In genomic region chr13:102889537-102889936, GRCm38 (mm10) we compare ENCODE assay signal across 13 mouse cellular contexts.
DNase-seq lines count a peak whose midpoint lies in the region; ATAC-seq and TF ChIP-seq lines count a peak whose summit lies in the region.
"Had no signal": no experiment of that assay in that cellular context is flagged by ENCODE, and none has a peak within 500 bp of the region (broad histone marks: within the 10 kb centered on the region; RNA-seq: fewer than 3 reads in every experiment).

No protein-coding gene starts in this region.

- peak; percentile 83 for DNase-seq in midbrain, embryonic 11.5 days (ENCODE audit: low spot score, missing footprints)
- DNase-seq in midbrain, embryonic 14.5 days = no peak
- DNase-seq in kidney, postnatal 10 days = peak; percentile 29
- DNase-seq in cerebellum, adult 2 months = no peak
- DNase-seq in adrenal gland, postnatal 4 days (ENCODE audit: low spot score in 2 of 2) = no peak
- DNase-seq: cerebellum, adult 8-10 months; heart, postnatal 36 days; lung, embryonic 14.5 days; thymus, adult 2 months had no signal

- peaks cover 1% of the 10 kb centered on the region; the same call in 1 of the 2 replicates for H3K4me1 ChIP-seq in midbrain, embryonic 11.5 days (ENCODE audit: control insufficient read depth, insufficient read depth, low read length)
- peaks cover 6% of the 10 kb centered on the region for H3K4me1 ChIP-seq in midbrain, embryonic 14.5 days (ENCODE audit: control insufficient read depth, insufficient read depth, low read length)
- H3K4me1 ChIP-seq in intestine, postnatal 0 days (replicated peaks; ENCODE audit: control insufficient read depth, insufficient read depth, low read length) = peaks cover 5% of the 10 kb centered on the region; the same call in 1 of the 2 replicates
- no peaks in the 10 kb centered on the region for H3K4me1 ChIP-seq in cerebellum, adult 2 months (ENCODE audit: control insufficient read depth, insufficient read depth, low read length)
- peaks cover 13% of the 10 kb centered on the region for H3K4me1 ChIP-seq in midbrain, embryonic 15.5 days

- H3K9me3 ChIP-seq in midbrain, embryonic 11.5 days (ENCODE audit: control insufficient read depth, low read length) = no peaks in the 10 kb centered on the region
- H3K9me3 ChIP-seq in midbrain, embryonic 14.5 days (ENCODE audit: control insufficient read depth, low read length) = no peaks in the 10 kb centered on the region
- no peaks in the 10 kb centered on the region for H3K9me3 ChIP-seq in intestine, postnatal 0 days (ENCODE audit: control insufficient read depth)
- H3K9me3 ChIP-seq in midbrain, embryonic 15.5 days = no peaks in the 10 kb centered on the region

- H3K4me3 ChIP-seq in midbrain, embryonic 11.5 days (ENCODE audit: low read depth, low read length) = no peak overlapping the region
- H3K4me3 ChIP-seq in midbrain, embryonic 14.5 days (replicated peaks; ENCODE audit: low read depth, low read length) = no peak overlapping the region
- peak overlapping the region; percentile 8; the same call in 1 of the 2 replicates for H3K4me3 ChIP-seq in intestine, postnatal 0 days (ENCODE audit: low read depth, low read length)
- H3K4me3 ChIP-seq in cerebellum, adult 2 months (replicated peaks; ENCODE audit: insufficient read depth, low read depth, low read length) = no peak overlapping the region
- H3K4me3 ChIP-seq in midbrain, embryonic 15.5 days = no peak overlapping the region

- TF ChIP-seq POLR2A in cerebellum, adult 2 months (IDR thresholded peaks at IDR 0.05; ENCODE audit: borderline replicate concordance, insufficient read depth, low read length) = no peak

- H3K4me2 ChIP-seq in midbrain, embryonic 11.5 days = no peak overlapping the region
- no peak overlapping the region for H3K4me2 ChIP-seq in midbrain, embryonic 14.5 days (ENCODE audit: low read length)
- H3K4me2 ChIP-seq in intestine, postnatal 0 days (replicated peaks; ENCODE audit: low read depth) = peak overlapping the region; percentile 47
- no peak overlapping the region for H3K4me2 ChIP-seq in midbrain, embryonic 15.5 days
- H3K4me2 ChIP-seq: lung, embryonic 14.5 days had no signal

- no peaks in the 10 kb centered on the region for H3K36me3 ChIP-seq in midbrain, embryonic 11.5 days (ENCODE audit: control insufficient read depth, insufficient read depth, low read length)
- H3K36me3 ChIP-seq in midbrain, embryonic 14.5 days (ENCODE audit: control insufficient read depth, insufficient read depth, low read length) = no peaks in the 10 kb centered on the region
- H3K36me3 ChIP-seq in intestine, postnatal 0 days (ENCODE audit: control insufficient read depth, insufficient read depth) = no peaks in the 10 kb centered on the region; the same call in 1 of the 2 replicates
- H3K36me3 ChIP-seq in midbrain, embryonic 15.5 days (replicated peaks) = no peaks in the 10 kb centered on the region

- 89% methylated on average over 13 of the region's 13 CpGs for WGBS in midbrain, embryonic 11.5 days
- 89% methylated on average over 13 of the region's 13 CpGs for WGBS in midbrain, embryonic 14.5 days
- 75% methylated on average over 13 of the region's 13 CpGs for WGBS in intestine, postnatal 0 days
- WGBS in cerebellum, adult 2 months = 92% methylated on average over 13 of the region's 13 CpGs
- 88% methylated on average over 13 of the region's 13 CpGs for WGBS in midbrain, embryonic 15.5 days

- no peak overlapping the region for H3K9ac ChIP-seq in midbrain, embryonic 11.5 days (ENCODE audit: low read length)
- H3K9ac ChIP-seq in midbrain, embryonic 14.5 days (replicated peaks; ENCODE audit: low read length) = no peak overlapping the region
- no peak overlapping the region for H3K9ac ChIP-seq in intestine, postnatal 0 days (ENCODE audit: low read depth, low read length)
- H3K9ac ChIP-seq in midbrain, embryonic 15.5 days = no peak overlapping the region
- H3K9ac ChIP-seq: lung, embryonic 14.5 days had no signal

- no peak for ATAC-seq in midbrain, embryonic 11.5 days (ENCODE audit: low FRiP score)
- no peak for ATAC-seq in midbrain, embryonic 14.5 days (ENCODE audit: low FRiP score, low TSS enrichment)
- no peak for ATAC-seq in intestine, postnatal 0 days
- ATAC-seq in midbrain, embryonic 15.5 days (replicated peaks) = no peak
- ATAC-seq: inflammation-experienced regulatory T-cells, adult 6 months had no signal

- H3K27ac ChIP-seq in midbrain, embryonic 11.5 days (ENCODE audit: low read depth, low read length) = no peak overlapping the region
- no peak overlapping the region for H3K27ac ChIP-seq in midbrain, embryonic 14.5 days (replicated peaks; ENCODE audit: low read depth, low read length)
- 0 out of 2 replicates have a peak overlapping the region, but pooled peaks have one; percentile 5 for H3K27ac ChIP-seq in intestine, postnatal 0 days (ENCODE audit: low read depth, low read length)
- no peak overlapping the region for H3K27ac ChIP-seq in cerebellum, adult 2 months (ENCODE audit: insufficient read depth, low read length)
- H3K27ac ChIP-seq in midbrain, embryonic 15.5 days = no peak overlapping the region

- no peak for TF ChIP-seq CTCF in intestine, postnatal 0 days (IDR thresholded peaks at IDR 0.05; ENCODE audit: low read depth)
- no peak for TF ChIP-seq CTCF in cerebellum, adult 2 months (IDR thresholded peaks at IDR 0.05; ENCODE audit: borderline replicate concordance, insufficient read depth, low read depth, low read length)

- no peaks in the 10 kb centered on the region for H3K27me3 ChIP-seq in midbrain, embryonic 11.5 days (ENCODE audit: control insufficient read depth, insufficient read depth, low read length)
- no peaks in the 10 kb centered on the region for H3K27me3 ChIP-seq in midbrain, embryonic 14.5 days (ENCODE audit: control insufficient read depth, insufficient read depth, low read length)
- H3K27me3 ChIP-seq in intestine, postnatal 0 days (replicated peaks; ENCODE audit: control insufficient read depth, insufficient read depth, low read length) = no peaks in the 10 kb centered on the region
- H3K27me3 ChIP-seq in cerebellum, adult 2 months (ENCODE audit: control insufficient read depth, insufficient read depth, low read length) = no peaks in the 10 kb centered on the region
- no peaks in the 10 kb centered on the region for H3K27me3 ChIP-seq in midbrain, embryonic 15.5 days (replicated peaks)
- H3K27me3 ChIP-seq: Patski had no signal

Comparison
In these comparisons a context has a peak if more than half of its experiments do, and no peak if none do; other contexts are left out.
1. DNase-seq: peak in midbrain, embryonic 11.5 days (single experiment) and kidney, postnatal 10 days (single experiment); none in midbrain, embryonic 14.5 days (single experiment), cerebellum, adult 2 months (0 of 2) and adrenal gland, postnatal 4 days (0 of 2).